Mouse (Mus musculus) gonadal fat pad, adult 2 months (tissue): ENCODE measurements around the gene Il10. TPM values are rescaled to one million over a fixed set of nuclear protein-coding genes. Genes with fewer than 3 reads are reported as not detected.
"Not testable (repeated sequence)": the region's sequence is repeated elsewhere in the genome, so short reads cannot be mapped to it uniquely, and the experiment has no call there.

Source experiments
- DNase-seq: peaks from one replicate; pipeline ENCODE4 v3.0.0-alpha.2; 2012; ENCODE audit warnings: low read depth
- polyA plus RNA-seq: library from polyadenylated mRNA; depleted of rRNA; stranded (reverse); fragments of >200 nt; gene quantifications from 2 replicates; pipeline ENCODE4 v1.2.3, GENCODE M21; 2012

Gene Il10
- polyA plus RNA-seq, 1 experiment = not detected

DNA sequence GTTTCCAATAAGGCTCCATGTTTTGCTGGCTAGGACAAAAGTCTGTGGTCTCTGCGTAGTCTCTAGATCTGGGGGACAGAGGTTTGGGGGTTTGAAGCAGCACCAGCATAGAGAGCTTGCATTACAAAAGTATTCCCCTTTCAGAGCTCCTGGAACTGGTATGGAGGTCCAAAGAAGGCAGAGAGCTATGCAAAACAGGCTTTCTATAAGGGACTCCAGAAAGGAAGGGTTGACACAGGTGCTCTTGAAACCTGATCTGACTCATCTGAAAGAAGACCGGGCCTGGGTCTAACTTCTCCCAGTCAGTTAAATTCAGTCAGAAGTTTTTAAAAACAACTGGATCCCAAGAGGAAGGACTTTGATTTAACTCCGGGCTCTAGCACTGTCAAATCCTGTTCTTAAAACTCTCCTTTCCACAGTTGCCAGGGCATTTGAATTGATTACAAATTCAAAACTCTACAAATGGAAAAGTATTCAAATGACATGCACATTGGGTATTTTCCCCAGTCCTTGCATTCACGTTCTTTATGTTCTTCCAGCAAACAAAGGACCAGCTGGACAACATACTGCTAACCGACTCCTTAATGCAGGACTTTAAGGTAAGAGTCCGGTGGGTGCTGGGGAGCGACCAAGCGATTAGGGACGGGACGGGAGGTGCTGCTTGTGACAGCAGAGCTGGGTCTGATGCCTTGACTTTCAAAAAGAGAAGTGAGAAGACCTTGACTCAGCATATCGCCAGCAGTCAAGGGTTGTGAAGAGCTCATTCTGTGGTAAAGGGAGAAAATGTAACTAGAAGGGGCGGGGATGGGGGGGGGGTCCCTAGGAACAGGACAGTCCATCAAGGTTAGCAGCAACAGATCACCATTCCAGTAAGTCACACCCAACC is 1.0 kb downstream of the Il10 start:
- no peak for DNase-seq

DNA sequence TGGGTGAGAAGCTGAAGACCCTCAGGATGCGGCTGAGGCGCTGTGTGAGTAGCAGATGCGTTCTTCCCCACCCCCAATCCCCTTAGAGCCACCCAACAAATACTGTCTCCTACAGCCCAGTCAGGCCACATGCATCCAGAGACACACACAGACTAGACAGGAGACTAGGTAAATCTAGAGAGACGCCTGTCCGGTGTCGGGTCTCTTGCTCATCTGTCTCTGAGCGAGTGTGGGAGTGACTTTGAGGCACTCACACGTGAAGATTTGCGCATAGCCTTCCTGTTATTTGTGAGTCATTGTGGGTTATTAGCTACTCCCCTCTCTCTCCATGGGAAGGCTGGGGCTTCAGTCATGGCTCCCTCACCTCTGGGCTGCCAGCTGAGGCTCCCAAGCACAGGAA is 1.8 kb downstream of the Il10 start:
- no peak for DNase-seq

DNA sequence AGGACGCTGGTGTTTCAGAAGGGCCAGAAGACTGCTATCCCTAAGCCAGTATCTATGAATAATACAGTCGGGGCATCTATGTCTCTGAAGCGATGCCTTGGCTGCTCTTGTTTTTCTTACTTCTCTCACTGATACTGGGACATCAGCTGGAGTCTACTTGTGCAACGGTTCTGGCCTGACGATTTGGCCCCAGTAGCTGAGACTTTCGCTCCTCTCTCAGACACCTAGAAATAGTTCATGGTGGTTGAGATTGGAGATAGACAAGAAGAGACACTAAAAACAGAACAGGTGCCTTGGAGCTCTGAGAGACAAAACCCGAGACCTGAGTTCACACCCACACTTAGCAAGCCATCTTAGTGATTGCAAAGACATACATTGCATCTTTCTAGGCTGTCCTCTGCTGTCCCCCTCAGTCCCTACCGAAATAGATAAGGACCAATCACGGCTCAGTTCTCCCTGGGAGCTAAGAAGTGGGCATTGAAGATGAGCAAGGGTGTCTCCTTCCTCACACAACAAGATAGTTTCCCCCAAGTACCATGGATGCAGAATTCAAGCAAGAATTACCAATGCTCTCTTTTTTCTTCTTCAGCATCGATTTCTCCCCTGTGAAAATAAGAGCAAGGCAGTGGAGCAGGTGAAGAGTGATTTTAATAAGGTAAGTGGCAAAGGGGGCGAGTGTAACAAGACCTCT is 2.4 kb downstream of the Il10 start:
- no peak for DNase-seq

DNA sequence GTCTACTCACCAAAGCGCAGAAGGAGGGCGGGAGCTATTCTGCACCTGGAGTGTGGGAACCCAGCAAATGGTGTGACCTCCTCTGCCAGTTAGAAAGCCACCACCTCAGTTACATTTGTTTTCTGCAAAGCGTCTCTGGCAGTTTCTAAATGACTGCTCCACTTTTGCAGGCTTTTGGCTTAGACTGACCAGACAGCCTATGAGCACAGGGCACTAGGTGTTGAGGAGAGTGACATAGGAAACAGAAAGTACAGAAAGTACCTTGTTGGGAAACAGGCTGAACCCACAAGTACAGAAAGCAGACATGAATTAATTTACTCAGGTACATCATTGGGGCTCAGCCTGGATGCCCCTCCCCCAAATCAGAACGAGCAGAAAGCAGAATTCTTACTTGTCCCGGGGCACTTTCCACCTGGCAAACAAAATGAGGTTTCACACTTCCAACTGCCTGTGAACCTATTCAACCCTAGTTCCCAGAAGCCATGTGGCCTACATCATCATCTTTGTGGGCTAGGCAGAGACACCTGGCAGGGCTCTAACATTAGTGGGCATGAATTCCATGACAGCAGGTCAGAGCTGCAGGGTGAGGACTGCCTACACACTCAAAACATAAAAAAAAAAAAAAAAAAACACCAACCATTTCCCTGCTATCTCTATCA is 3.1 kb downstream of the Il10 start:
- no peak for DNase-seq

DNA sequence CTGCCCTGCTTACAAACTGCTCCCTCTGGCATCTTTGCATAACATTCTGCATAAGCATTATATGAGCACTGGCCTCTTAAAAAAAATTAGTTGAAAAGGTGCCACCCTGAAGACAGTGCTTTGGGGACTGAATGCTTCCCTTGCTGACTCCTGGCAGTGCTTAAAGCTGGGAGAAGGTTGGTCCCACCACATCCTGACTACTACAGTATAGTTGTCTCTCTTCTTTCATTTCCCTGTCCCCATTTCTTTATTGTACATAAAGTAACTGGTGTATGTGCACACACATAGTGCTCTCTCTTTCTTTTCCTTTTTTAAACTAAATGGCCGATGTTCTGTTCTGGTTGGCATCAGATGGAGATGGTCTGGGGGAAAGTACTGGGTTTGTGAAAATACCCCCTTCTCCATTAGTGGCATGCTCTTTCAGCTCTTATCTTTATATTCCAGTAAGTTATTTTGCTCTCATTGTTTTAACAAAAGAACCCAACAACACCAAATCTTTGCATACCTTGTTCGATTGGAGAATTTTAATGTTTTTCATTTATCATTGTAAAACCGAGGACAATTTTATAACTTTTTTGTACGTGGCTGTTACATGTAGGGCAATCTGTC is 3.7 kb downstream of the Il10 start:
- DNase-seq = not testable (repeated sequence)

DNA sequence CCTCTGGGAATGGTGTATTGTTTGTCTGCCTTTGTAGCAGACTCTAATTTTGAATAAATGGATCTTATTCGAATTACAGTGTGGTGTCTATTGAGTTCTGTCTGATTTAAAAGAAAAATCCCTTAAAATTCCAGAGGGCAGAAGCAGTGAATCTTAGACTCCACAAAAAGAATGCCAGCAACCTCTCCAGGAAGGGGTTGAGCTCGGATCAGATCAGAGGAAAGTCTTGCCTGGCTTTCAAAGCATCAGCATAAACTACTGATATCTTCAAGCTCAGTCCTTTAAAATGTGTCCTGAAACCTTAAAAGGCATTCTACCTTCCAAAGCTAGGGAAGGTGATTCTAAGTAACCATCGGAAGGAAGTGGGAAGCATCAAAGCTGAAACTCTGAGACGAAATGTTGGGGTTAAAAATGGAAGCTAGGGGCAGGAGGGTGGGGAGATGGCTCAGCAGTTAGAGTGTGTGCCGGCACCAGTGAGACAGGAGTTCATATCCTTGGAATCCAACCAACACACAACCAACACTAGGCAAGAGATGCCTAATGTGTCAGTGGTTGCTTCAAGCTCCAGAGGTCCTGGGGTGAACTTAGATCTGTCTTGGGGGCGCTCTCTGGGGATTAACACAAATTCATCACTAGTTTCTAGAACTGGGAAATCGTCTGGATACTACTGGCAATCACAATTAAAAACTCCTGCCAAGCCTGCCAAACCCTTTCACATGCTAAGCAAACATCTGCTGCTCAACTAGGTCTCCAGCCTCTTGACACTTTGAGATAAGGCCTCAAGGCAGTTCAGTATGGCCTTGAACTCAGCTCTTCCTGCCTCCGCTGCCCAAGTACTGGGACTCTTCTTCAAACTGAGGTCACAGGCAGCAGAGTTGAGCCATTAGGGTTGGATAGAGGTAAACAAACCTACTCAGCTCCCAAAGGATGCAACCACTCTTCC is 5.5 kb downstream of the Il10 start:
- no peak for DNase-seq

DNA sequence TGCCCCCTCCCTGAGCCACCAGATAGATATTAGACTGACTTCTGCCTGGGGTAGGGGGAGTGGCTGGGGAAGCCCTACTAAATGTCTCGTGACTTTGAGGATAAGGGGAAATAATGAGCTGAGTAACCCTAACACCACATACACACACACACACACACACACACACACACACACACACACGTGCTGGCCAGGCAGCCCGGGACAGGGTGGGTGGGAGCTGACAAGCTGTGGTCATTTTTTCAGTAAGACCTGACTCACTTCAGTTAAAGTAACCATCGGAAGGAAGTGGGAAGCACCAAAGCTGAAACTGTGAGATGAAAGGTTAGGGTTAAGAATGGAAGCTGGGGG is 6.2 kb downstream of the Il10 start:
- no peak for DNase-seq

DNA sequence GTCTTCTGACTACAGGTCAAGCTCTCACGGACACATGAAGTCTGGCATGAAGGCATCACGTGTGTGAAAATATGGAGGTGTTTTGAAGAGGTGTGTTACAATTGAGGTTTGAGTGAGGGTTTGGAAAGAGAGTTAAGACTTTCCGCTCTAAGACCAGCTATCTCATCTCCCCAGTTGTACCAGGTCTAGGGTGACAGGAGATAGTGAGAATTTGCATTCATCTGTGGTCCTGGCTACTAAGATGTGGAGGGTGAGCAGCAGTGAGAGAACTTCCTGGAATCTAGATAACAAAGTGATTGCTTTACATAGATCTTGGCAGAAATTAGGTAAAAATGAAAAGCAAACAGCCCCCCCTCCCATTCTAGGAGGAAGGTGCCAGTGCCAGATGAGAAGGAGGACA is 9.6 kb downstream of the Il10 start:
- DNase-seq = no peak

DNA sequence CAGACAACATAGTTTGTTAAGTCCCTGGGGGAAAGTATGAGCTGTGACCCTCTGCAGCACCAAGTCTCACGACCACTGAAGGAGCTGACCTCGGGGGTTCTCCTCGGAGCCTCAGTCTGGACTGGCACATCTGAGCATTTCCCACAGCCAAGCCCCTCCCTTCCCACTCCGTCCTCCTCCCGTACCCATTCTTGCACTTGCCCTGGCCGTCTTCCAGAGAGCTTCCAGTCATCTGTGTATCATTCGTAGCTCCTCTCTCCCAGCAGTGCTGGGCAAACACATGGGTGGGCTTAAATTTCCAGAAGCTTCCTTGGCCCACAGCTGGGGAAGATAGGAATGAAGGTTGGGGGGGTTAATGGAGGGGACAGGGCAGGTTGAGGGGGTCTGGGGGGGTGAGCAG is 10.6 kb downstream of the Il10 start:
- DNase-seq = no peak

DNA sequence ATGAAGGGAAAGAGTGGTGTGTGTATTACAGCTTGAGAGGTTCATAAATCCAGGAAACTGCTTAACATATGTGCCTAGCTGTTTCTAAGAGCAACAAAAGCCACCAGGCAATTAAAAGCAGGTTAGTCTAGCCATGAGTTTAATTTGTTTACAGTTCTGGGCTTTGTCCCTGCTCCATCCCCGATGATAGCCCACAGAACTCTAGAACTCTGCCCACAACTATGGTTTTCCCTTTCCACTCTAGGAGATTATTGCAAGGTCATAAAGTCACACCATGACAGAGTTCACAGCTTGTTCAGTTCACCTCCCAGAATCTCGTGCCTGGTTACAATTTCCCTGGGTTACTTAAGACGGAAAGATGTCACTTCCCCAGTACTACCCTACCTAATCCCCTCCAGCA is 11.6 kb downstream of the Il10 start:
- no peak for DNase-seq

DNA sequence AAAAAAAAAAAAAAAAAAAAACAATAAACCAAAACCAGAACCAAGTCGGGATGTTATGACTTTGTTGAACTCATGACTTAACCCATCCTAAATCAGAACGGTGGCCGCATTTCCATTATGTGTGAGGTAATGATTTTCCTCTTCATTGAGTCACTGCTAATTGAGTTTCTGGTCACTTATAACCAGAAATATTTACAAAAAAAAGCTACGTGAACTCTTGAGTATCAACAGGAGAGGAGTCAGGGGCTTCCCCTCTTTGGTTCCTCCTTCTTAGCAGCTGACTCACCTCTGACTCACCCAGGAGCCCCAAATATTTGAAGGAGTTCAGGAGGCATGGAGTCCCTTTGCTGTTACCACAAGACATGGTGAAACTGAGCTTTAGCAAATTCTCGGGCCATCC is 18.4 kb downstream of the Il10 start:
- no peak for DNase-seq

DNA sequence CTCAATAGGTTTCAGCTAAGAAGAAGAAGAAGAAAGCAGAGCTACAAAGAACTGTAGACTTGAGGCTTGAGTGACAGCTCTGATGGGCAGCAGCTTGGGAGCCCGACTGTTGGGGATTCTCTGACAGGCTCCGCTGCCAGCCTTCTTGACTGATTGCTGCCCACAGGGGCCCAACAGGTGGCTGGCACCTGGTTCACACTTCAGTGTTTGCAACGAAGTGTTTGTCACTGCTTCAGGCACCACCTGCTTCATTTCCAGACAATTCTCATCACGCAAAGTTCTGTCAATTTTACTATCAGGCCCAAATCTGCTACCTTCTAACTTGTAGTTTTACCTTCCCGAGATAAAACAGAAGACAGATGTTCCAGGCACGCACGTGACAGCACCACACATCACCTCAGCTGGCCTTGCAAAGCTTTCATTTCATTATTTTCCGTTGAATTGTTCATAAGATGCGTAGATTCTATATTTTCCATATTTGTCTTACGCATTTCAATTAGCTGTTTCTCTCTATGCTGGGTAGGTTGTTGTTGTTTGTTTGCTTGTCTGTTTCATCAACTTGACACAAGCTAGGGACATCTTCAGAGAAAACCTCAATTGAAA is 18.9 kb downstream of the Il10 start:
- DNase-seq = no peak

DNA sequence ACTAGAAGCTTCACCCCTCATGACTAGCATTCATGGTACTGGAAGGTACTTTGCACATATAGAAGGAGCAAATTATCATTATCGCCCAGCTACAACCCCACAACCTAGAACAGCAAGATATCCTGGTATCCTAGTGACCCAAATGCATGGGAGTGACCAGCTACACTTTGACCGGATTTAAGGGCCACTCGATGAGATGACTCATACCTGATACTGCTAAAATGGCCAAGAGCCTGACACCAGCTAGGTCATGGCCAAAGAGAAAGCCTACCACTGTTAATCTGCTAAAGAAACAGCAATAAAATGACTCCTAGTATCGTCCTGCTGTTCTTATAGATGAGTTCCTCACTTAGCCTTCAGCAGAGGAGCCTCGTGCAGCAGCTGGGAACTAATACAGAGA is 19.8 kb downstream of the Il10 start:
- no peak for DNase-seq

DNA sequence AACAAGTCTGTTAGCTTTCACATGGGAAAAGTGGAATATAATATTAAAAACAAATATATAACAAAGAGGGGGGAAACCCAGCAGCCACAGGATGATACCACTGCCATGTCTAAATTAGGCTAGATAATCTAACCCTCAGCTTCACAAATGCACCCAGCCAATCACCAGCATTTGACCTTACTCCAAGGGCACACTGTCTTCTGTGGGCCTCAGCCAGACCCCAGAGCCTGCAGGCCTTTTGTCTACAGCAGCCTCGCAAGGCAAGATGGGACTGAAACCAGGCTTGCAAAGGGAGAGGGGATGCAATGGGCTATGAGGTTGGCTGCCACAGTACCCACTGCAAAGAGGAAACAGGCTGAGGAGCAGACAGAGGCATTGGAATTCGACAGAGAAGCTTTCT is 22.6 kb downstream of the Il10 start:
- no peak for DNase-seq

DNA sequence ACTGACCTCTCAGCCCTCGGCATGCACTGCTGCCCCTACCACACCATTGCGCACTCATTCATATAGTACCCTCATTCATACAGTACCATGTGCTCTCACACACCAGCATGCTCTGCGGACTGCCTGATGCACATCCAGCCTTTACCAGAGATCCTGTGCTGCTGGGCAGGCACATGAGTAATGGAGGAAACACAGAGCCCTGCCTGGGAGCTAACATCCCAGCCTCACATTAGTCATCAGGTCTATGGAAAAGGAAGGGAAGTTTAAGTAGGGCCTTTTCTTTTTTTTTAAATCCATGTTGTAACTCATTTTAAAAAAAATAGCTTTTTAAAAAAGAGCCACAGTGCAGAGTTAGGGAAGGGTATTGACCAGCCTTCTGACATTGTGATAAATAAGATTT is 23.1 kb downstream of the Il10 start:
- DNase-seq = no peak

DNA sequence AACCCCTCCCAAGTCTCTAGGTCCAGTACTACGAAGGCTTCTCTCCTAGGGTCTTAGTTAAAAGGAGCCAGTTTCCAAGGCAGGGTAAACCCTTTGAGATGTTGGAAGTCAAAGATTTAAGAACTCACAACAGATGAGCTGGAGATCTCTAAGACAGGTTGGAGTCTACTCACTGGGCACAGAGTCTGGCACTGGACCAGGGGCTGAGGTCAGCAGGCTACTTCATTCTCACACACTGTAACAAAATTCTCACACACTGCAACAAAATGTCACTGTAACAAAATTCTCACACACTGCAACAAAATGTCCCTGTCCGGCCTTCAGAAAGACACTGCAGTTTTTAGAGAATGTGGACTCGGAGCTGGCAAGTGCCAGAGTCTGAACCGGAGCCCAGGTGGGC is 24.0 kb downstream of the Il10 start:
- DNase-seq = no peak

DNA sequence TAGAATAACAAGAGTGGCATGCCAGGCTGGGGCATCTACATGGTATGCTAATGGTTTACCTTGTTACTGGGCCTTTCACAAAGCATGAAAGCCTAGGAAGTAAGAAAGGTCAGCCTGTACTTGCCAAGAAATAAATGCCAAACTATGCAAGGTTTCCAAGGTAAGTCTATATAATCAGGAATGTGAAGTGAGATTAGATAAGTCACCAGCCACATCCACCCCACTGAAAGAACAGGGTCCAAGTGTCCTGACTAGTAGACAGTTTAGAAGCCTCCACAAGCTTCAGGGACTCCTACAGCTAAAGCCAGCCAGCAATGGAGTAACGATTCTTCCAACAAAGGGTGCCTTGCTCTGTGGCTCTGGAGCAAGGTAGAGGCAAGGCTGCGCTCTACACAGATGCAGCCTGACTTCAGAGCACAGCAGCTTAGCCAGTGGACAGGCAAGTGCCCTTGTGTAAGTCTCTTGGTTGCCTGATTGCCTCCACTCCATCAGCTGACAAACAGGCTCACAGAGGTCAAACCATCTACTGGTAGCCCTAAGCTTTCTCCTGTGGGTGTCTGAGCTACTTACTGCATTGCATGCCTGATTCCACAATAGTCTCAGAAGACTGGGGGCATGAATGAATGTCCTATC is 26.2 kb downstream of the Il10 start:
- DNase-seq = no peak

DNA sequence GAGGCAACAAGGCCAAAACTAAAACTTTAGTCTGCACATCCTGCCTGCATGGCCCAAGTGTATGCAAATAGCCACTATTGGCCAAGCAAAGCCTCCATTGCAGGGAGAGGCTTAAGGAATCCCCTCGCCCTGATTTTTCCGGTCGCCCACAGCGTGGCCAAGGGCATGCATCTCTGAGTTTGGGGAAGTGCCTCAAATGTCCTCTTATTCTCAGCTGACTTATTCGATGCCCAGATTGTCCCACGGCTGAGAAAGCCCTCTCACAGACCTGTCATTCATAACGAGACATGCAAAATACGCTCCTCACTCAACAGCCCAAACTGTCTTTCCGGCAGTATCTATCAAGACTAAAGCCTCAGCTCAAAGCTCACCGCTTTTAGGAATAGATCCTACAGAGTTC is 27.0 kb downstream of the Il10 start:
- DNase-seq = no peak

DNA sequence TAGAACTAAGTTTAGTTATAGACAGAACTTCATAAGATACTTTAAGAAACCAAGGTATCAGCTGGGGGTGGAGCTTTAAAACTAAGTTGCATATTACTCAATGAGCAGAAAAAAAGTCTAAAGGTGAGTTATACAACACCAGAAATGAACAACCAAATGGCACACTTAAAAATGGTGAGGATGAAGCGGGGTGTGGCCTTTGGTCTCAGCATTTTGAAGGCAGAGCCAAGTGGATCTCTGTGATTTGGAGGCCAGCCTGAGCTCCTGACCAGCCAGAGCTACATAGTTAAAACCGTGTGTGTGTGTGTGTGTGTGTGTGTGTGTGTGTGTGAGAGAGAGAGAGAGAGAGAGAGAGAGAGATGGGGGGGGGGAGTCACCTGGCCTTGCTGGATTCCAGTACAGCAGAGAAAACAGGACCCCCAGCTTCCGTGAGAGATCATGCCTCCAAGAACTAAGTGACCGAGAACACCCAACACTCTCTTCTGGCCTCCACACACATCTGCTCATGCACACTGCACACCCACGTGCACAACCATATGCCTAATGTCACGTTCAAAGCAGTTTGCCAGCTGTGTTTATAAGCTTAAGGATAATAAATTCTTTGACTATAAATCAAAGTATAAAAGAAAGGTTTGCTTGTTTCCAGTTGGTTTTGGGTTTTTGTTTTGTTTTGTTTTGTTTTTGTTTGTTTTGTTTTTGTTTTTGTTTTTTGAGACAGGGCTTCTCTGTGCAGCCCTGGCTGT is 28.6 kb downstream of the Il10 start:
- no peak for DNase-seq

DNA sequence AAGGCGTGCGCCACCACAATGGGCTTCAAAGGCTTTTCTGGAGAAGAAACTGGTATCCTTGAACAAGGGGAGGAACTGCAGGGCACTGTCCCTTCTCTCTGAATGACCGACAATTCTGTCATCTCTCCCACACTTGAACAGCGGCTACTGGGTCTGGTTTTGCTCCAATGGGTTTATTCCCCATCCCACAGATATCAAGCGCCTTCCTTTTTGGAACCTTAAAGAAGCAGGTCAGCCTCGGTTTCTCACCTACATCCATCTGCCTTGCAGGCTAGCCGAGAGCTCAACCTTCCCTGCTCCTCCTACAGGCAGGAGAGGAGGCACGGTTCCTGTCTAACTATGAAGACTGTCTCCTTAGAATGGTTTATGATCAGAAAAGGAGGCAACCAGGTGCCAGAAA is 29.3 kb downstream of the Il10 start:
- DNase-seq = no peak
